Mouse (Mus musculus) liver, embryonic 15.5 days (tissue): Measurements from ENCODE around the gene Tcaf1. TPM values are rescaled to one million over a fixed set of nuclear protein-coding genes. Genes with fewer than 3 reads are reported as not detected.

Experiments used
- ATAC-seq: fragments of 200-750 bp; cut with Nextera tagmentation; 2 replicates; pipeline ENCODE4 v1.8.0; 2017; ENCODE audit warnings: moderate number of reproducible peaks, mild to moderate bottlenecking, moderate library complexity; ENCODE audit not compliant: insufficient read depth
- H3K27ac ChIP-seq: fragments of 300-500 bp; sonication (generic); replicated peaks from 2 replicates; pipeline ENCODE4 v1.5.1; 2015; ENCODE audit warnings: mild to moderate bottlenecking, inconsistent platforms
- H3K27me3 ChIP-seq: fragments of 300-500 bp; sonication (generic); 2 replicates; pipeline ENCODE4 v1.6.1; 2015; ENCODE audit warnings: mild to moderate bottlenecking, inconsistent platforms
- H3K36me3 ChIP-seq: fragments of 300-500 bp; sonication (generic); replicated peaks from 2 replicates; pipeline ENCODE4 v1.6.1; 2015; ENCODE audit warnings: moderate library complexity, mild to moderate bottlenecking, inconsistent platforms
- H3K4me1 ChIP-seq: fragments of 300-500 bp; sonication (generic); replicated peaks from 2 replicates; pipeline ENCODE4 v1.6.1; 2015; ENCODE audit warnings: inconsistent platforms
- H3K4me2 ChIP-seq: fragments of 300-500 bp; sonication (generic); 2 replicates; pipeline ENCODE4 v1.6.1; 2015; ENCODE audit warnings: moderate library complexity, mild to moderate bottlenecking, inconsistent platforms
- H3K4me3 ChIP-seq: fragments of 300-500 bp; sonication (generic); replicated peaks from 2 replicates; pipeline ENCODE4 v1.5.1; 2015; ENCODE audit warnings: mild to moderate bottlenecking, inconsistent platforms
- H3K9ac ChIP-seq: fragments of 300-500 bp; sonication (generic); 2 replicates; pipeline ENCODE4 v1.6.1; 2015; ENCODE audit warnings: moderate library complexity, mild to moderate bottlenecking, inconsistent platforms
- H3K9me3 ChIP-seq: fragments of 300-500 bp; sonication (generic); replicated peaks from 2 replicates; pipeline ENCODE4 v1.6.1; 2016; ENCODE audit warnings: inconsistent platforms
- WGBS: fragments of 180-500 bp; shearing (Covaris S2); methylation state at CpG from one replicate; pipeline ENCODE4 v1.1.7; 2015; ENCODE audit warnings: mixed read lengths; ENCODE audit not compliant: insufficient replicate concordance; 5-methylcytosine and 5-hydroxymethylcytosine counted together
- polyA plus RNA-seq: library from polyadenylated mRNA; unstranded; fragments of >200 nt; fragmentation: Nextera tagmentation; extraction: Ambion mirVana; gene quantifications from 2 replicates; pipeline ENCODE4 v1.2.1, GENCODE M21; 2015

Tcaf1 gene
- 4.7 TPM in 2 replicates for polyA plus RNA-seq

DNA sequence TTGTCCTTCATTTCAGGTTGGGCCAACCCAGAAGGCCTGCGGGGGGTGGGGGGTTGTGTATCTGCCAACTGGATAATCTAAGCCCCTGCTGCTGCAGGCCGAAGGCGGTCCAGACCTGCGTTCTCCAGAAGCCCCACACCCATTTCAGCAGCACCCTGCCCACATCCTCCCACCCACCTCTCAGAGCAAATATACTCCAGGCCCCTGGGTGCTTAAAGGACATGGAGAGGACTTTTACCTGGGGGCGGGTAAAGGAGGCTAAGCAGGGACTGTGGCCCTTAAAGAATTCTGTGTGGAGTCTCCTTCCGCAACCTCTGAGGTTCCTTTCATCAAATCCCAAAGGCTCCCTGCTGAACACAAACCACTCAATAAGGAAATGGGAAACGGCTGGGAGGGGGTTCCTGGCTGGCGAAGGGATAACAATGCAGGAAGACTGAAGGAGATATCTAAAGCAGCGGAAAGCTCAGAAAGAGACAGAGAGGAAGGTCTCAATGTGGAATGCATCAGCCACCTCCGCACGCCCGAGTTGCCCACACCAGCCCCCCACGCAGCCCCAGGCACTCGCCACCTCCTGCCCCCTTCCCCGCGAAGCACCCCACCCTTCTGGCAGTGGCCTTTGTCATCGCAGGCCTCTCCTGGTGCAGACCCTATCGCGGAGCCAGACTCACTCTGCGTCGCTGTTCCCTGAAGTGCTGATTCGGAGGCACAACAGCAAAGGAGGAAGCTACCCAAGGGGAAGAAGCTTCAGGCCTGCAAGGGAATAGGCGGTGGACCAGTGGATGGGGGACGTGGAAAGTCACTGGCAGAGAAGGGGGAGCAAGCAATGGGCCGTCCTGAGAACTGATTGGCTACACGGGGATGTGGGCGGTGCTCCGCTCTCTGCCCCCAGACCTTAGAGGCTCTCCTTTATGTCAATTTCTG lies at the start of gene Tcaf1:
Gene Tcaf1, minus strand, starts transcription at position 798 of the 921 bp plus-strand sequence.
- Histone ChIP-seq H3K36me3 (no peaks in the 10 kb centered on the region), H3K27me3 (no peaks in the 10 kb centered on the region), H3K9ac (no peak within 1 kb of the TSS), H3K9me3 (no peaks in the 10 kb centered on the region), H3K4me2 (peak within 1 kb of the TSS; percentile 58), H3K4me1 (no peaks in the 10 kb centered on the region), H3K4me3 (peak within 1 kb of the TSS; percentile 41), H3K27ac (no peak within 1 kb of the TSS)
- 0 out of 2 replicates have a peak, but pooled peaks have one; percentile 47 for ATAC-seq
- 12% methylated on average over 28 of the region's 28 CpGs for WGBS

DNA sequence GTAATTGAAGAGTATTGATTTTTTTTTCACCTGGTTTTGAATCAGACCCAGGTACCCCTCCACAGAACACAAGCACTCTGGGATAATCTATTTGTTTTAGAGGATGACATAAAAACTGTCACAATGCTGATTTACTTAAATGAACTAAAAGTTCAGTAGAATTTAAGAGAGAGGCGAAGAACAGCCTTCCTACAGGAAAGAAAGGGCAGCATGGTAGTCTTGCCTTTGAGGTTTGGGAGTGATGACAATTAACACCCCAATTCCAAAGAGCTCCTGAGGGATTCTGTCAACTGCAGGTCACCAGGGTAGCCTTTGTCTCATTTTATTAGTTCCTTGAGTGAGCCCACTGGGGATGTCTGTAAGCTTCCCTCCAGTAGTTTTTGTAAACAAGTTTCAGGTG lies 46.2 kb upstream of the Tcaf1 start, which contains the start of gene Olfr38:
Gene Olfr38, plus strand, starts transcription at position 301 of the 400 bp plus-strand sequence.
- Histone ChIP-seq H3K4me1 (no peaks in the 10 kb centered on the region), H3K4me3 (no peak within 1 kb of the TSS), H3K27me3 (no peaks in the 10 kb centered on the region), H3K4me2 (no peak within 1 kb of the TSS), H3K27ac (no peak within 1 kb of the TSS), H3K9me3 (no peaks in the 10 kb centered on the region), H3K9ac (no peak within 1 kb of the TSS), H3K36me3 (no peaks in the 10 kb centered on the region)
- ATAC-seq, result no peak
- 43% methylated on average over 1 of the region's 1 CpGs for WGBS

DNA sequence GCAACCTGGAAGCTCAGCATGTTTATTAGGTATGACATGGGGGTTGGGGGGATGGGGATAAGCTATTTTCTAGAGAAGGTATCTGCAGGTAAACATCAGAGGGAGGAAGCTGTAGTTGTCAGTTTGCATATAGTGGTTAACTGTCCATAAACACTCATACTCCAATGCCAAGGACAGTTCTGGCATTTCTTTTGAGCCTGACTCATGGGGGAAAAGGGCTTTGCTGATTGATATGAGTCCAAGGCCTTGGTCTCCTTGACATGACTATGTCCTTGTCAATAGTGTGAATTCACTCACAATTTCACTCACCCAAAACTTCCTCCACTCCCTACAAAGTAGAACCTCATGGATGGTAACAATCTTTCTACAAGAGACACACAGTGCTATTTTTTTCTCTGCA lies 38.0 kb upstream of the Tcaf1 start:
- Histone ChIP-seq H3K4me1 (no peaks in the 10 kb centered on the region), H3K27ac (no peak overlapping the region), H3K36me3 (no peaks in the 10 kb centered on the region), H3K4me2 (no peak overlapping the region), H3K27me3 (no peaks in the 10 kb centered on the region), H3K4me3 (no peak overlapping the region), H3K9me3 (no peaks in the 10 kb centered on the region), H3K9ac (no peak overlapping the region)
- no peak for ATAC-seq

DNA sequence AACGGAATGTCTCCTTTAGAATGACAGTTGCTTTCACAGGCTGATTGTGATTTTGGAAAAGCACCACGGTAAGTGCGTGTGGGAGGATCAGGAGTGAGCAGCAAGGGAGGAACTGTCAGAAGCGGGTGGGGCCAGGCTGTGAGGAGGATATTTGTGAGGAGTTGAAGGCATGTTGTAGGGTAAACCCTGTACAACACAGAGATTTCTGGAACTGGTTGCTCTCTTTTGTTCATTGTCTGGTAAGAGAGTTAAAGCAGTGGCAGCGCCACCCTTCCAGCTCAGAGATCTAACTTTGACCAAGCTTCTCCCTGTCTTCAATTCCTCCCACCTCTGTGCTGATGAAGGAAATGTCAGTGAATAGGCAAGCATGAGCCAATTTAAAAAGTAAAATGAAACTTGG lies 32.4 kb upstream of the Tcaf1 start:
- Histone ChIP-seq H3K9me3 (no peaks in the 10 kb centered on the region), H3K27me3 (no peaks in the 10 kb centered on the region), H3K27ac (no peak overlapping the region), H3K4me2 (no peak overlapping the region), H3K36me3 (no peaks in the 10 kb centered on the region), H3K4me1 (no peaks in the 10 kb centered on the region), H3K4me3 (no peak overlapping the region), H3K9ac (no peak overlapping the region)
- ATAC-seq, result no peak
- WGBS, result 48% methylated on average over 5 of the region's 5 CpGs

DNA sequence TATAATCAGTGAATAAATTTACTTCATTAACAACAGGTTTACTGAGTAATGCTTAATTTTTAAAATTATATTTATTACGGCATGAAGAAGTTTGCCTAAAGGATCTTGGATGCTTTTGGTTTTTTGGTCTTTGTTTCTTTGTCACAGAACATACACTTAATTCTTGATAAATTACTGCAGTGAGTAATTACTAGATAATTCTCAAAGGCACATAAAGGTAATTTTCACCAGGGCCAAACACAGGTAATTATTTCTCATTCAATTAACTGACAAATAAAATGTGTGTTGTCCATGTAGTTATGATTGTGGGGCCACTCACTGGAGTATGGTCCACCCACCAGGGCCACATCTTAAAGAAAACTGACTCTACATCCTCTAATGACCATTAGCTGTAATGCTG lies 29.2 kb upstream of the Tcaf1 start, which contains the start of gene Olfr453:
Gene Olfr453, plus strand, starts transcription at position 301 of the 400 bp plus-strand sequence.
- no peaks in the 10 kb centered on the region for H3K36me3 ChIP-seq
- 86% methylated on average over 1 of the region's 1 CpGs for WGBS
- no peaks in the 10 kb centered on the region for H3K9me3 ChIP-seq
- H3K4me2 ChIP-seq, result no peak within 1 kb of the TSS
- no peaks in the 10 kb centered on the region for H3K27me3 ChIP-seq
- no peak within 1 kb of the TSS for H3K27ac ChIP-seq
- H3K4me1 ChIP-seq, result no peaks in the 10 kb centered on the region
- H3K4me3 ChIP-seq, result no peak within 1 kb of the TSS
- no peak within 1 kb of the TSS for H3K9ac ChIP-seq
- no peak for ATAC-seq

- Histone ChIP-seq H3K36me3 (no peaks in the 10 kb centered on the region), H3K4me2 (no peak overlapping the region), H3K4me3 (no peak overlapping the region), H3K27me3 (no peaks in the 10 kb centered on the region), H3K9ac (no peak overlapping the region), H3K27ac (no peak overlapping the region), H3K4me1 (no peaks in the 10 kb centered on the region), H3K9me3 (no peaks in the 10 kb centered on the region)
- ATAC-seq, result no peak
These were observed 8.1 kb upstream of the Tcaf1 start for GRCm38 (mm10) chr6:42717973-42718372.

DNA sequence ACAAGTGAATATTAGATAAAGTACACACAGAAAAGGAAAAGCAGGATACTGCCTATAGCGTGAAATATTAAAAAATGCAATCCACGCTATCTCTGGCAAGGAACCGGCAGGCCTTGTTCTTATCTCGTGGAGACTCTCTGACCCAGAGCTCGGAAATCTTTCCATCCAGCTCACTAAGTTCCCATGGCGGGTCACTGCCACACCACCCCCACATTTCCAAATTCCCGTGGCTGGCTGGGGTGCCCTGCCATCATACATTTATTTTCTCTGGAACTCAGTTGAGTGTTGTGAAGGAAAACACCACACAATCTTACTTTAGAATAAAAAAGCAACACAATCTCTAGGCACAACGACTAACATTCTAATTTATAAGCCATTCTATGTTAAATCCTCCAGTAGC lies 4.8 kb upstream of the Tcaf1 start:
- no peaks in the 10 kb centered on the region for H3K4me1 ChIP-seq

GRCm38 (mm10) chr6:42692517-42693190 lies 17.2 kb downstream of the Tcaf1 start:
- under 1% methylated on average over 32 of the region's 32 CpGs for WGBS
- Histone ChIP-seq H3K4me1 (peaks cover 25% of the 10 kb centered on the region), H3K9me3 (no peaks in the 10 kb centered on the region), H3K9ac (peak overlapping the region; percentile 35), H3K27ac (peak overlapping the region; percentile 6; the same call in 1 of the 2 replicates), H3K27me3 (no peaks in the 10 kb centered on the region), H3K4me3 (peak overlapping the region; percentile 62), H3K36me3 (no peaks in the 10 kb centered on the region), H3K4me2 (peak overlapping the region; percentile 73)
- peak; percentile 72 for ATAC-seq

More for the DNA sequence above, 4.8 kb upstream of the Tcaf1 start:
- H3K4me2 ChIP-seq, result no peak overlapping the region
- ATAC-seq, result no peak
- H3K36me3 ChIP-seq, result no peaks in the 10 kb centered on the region
- no peak overlapping the region for H3K27ac ChIP-seq
- 37% methylated on average over 8 of the region's 8 CpGs for WGBS
- H3K4me3 ChIP-seq, result no peak overlapping the region
- H3K9ac ChIP-seq, result no peak overlapping the region
- no peaks in the 10 kb centered on the region for H3K27me3 ChIP-seq
- no peaks in the 10 kb centered on the region for H3K9me3 ChIP-seq

DNA sequence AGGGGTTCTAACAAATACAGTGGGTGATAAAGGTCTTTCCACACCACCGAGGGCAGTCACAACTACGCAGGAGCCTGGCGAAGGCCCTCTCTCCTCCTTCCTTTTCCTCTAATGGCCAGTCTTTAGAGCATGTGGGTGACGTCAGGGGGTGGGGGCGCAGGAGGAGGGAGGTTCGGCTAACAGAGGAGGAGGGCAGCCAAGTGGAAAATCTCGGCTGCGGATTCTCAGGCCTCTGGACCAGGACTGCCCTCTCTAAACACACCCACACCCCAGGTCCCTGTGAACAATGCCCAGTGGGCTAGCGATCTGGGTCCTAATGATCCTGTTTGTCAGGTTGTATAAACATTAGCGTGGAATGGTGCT lies 17.8 kb downstream of the Tcaf1 start:
- no peak overlapping the region for H3K27ac ChIP-seq
- no peaks in the 10 kb centered on the region for H3K36me3 ChIP-seq
- peak overlapping the region; percentile 62 for H3K4me3 ChIP-seq
- peaks cover 25% of the 10 kb centered on the region for H3K4me1 ChIP-seq
- H3K27me3 ChIP-seq, result no peaks in the 10 kb centered on the region
- peak overlapping the region; percentile 35; the same call in 1 of the 2 replicates for H3K9ac ChIP-seq
- peak; percentile 53 for ATAC-seq
- H3K9me3 ChIP-seq, result no peaks in the 10 kb centered on the region
- peak overlapping the region; percentile 73 for H3K4me2 ChIP-seq
- under 1% methylated on average over 10 of the region's 10 CpGs for WGBS

DNA sequence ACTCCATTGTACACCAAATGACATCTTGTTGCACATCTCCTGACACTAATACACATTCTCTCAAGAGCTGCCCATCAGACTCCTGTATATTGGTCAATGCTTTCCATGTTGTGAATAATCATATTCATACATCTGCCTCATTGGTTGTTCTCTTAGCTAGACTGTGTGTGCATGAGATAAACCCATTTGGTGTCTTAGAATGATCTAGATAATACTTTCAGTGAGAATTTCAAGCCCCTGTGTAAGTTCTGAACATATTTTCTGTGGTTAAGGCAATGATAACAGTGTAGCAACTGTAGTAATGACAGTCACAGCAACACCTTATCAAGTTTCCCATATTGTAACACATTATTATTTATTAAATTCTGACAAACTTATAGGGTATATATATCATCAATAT lies 20.1 kb downstream of the Tcaf1 start:
- no peak overlapping the region for H3K4me2 ChIP-seq
- no peaks in the 10 kb centered on the region for H3K9me3 ChIP-seq
- H3K4me3 ChIP-seq, result no peak overlapping the region
- ATAC-seq, result peak; percentile 56
- H3K36me3 ChIP-seq, result no peaks in the 10 kb centered on the region
- H3K9ac ChIP-seq, result no peak overlapping the region
- peaks cover 25% of the 10 kb centered on the region for H3K4me1 ChIP-seq
- no peak overlapping the region for H3K27ac ChIP-seq
- no peaks in the 10 kb centered on the region for H3K27me3 ChIP-seq

GRCm38 (mm10) chr6:42687907-42688306 lies 22.0 kb downstream of the Tcaf1 start:
- 68% methylated on average over 5 of the region's 5 CpGs for WGBS
- Histone ChIP-seq H3K4me1 (peaks cover 22% of the 10 kb centered on the region), H3K9ac (no peak overlapping the region), H3K27me3 (no peaks in the 10 kb centered on the region), H3K27ac (no peak overlapping the region), H3K9me3 (no peaks in the 10 kb centered on the region), H3K36me3 (no peaks in the 10 kb centered on the region), H3K4me3 (no peak overlapping the region), H3K4me2 (no peak overlapping the region)
- ATAC-seq, result no peak
